Mouse (Mus musculus): ENCODE data around the gene Anxa4. TPM values are rescaled to one million over a fixed set of nuclear protein-coding genes. Genes with fewer than 3 reads are reported as not detected.

The Anxa4 gene
- total RNA-seq, 4 experiments from 2014 or later, result 77.0 to 102 (median 86.9) TPM

- no peak for DNase-seq
These were observed 7.1 kb upstream of the Anxa4 start for GRCm38 (mm10) chr6:86800467-86800866.

GRCm38 (mm10) chr6:86797455-86797854 lies 4.1 kb upstream of the Anxa4 start:
- no peak for DNase-seq

GRCm38 (mm10) chr6:86793957-86794356 lies 573 bp upstream of the Anxa4 start:
- no peak for DNase-seq

DNA sequence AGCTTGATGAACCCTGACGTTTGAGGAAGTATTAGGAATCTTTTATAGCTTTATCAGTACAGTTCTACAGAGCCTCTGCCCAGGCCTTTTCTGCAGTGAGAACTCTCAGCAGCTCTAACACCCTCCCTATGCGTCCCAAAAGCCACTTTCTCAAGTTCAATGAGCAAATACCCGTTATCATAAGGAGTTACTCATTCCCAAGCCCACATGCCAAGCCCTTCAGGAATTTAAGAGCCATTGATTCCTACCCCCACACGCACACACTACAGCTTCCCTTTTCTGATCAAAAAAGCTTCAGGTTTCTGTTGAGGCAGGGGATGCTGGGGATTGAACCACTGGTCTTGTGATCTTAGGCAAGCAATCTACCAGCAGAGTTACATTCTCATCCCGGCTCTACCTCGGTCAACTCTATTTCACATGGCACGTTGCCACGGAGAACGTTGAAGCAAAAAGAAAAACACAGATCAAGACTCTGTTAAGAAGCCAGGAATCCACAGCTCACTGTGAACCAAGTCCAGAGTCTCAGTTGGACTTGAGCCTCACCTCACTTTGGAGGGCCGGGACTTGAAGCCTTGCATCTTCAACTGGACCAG lies 2.9 kb downstream of the Anxa4 start:
- no peak for DNase-seq

- DNase-seq, result no peak
These were observed 5.1 kb downstream of the Anxa4 start for GRCm38 (mm10) chr6:86788242-86788641.

- DNase-seq, result no peak
These were observed 6.8 kb downstream of the Anxa4 start for GRCm38 (mm10) chr6:86786545-86786944.

- DNase-seq, result no peak
These were observed 8.6 kb downstream of the Anxa4 start for GRCm38 (mm10) chr6:86784739-86785138.

DNA sequence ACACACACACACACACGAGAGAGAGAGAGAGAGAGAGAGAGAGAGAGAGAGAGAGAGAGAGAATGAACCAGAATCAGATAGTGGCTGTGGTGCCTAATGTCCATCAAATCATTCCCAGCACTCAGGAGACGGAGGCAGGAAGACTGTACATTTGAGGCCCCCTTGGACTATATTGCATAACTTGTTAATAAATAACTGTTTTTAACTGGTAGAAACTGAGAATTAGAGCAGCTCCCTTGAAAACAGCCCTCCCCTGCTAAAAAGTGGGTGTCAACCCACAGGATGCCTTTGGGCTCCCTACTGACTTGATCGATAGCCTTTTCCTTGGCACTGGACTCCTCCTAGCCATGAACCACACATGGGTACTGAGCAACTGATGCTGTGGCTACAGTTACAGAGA lies 11.0 kb downstream of the Anxa4 start:
- DNase-seq, result no peak

DNA sequence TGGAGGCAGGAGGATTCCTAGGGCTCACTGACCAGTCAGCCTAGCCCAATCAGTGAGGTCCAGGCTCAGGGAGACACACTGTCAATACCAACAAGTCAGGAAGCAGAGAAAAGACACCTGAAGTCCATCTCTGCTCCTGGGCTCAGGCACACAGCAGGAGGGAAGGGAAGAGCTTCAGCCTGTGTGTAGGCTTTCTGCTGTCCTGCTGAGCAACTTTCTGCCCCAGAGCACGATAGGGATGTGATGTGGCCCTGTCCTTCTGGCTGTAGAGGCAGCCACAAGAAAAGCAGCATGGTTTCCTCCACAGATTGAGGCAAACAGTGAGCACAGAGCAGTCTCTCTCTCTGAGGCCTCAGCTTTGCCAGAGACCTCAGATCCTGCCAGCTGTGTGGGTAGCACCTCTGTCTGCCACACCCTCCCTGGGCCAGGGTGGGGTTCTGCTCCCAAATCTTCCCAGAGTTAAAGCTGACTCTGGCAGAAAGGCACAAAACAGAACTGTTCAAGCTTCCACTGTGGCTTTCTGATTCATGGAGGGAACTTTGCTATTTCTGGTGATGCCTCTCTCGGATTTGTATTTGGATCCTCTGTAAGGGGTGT lies 11.9 kb downstream of the Anxa4 start:
- DNase-seq, result no peak

DNA sequence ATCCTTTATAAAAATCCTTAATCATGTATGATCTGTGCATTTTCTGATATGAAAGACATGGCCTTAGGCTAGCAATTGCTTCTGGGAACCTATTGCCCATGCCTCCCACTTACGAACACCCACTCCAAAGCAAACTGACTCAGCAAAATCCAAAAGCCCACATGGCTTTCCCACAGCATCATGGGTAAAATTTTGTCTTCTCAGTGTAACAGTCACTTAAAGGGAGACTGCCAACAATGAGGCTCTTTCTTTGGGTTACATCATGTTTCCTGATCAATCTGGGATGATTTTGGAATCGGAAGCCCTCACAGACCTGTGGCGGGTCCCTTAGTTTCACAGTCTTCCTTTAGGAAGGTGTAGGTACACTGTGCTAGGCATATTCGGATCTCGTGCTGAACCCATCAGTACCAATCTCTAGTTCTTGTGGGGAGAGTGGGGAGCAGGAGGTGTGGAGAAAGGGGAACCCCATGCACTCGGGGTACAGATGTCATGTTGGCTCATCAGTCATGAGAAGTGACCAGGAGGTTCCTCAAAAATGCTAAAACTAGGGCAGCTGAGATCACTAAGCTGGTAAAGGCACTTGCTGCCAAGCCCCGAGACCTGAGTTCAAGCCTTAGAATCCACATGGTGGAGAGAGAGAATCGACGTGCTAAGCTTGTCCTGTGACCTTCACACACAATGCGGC lies 14.3 kb downstream of the Anxa4 start:
- DNase-seq, result no peak

DNA sequence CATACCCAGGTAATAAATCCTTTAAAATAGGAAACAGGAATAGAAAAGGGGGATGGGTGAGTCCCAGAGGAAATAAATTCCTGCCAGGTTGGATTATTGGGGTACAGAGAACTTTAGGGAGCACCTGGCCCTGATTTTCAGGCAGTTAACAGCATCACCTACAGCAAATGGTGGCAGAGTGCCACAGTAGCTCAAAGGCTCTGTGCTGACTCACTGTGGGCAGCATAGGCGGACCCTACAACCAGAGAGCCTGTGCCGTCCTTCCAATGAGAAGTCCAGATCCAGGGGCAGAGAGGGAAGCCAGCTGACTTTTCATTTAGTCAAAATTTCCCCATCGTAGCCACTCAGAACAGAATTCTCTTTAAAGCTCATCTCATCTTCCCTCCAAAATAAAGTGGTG lies 16.2 kb downstream of the Anxa4 start:
- DNase-seq, result peak; percentile 17

DNA sequence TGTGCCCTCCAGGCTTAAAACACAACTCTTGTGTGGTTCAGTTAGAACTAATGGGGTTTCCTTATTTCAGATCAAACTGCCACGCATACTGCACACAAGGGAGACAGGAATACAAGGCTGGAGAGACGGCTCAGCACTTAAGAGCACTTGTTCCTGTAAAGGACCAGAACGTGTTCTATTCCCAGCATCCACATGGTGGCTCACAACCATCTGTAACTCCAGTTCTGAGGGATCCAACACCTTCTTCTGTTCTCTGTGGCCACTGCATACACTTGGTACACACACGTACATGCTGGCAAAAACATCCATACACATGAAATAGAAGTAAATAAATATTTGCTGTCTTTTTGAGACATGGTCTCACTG lies 16.7 kb downstream of the Anxa4 start:
- no peak for DNase-seq

DNA sequence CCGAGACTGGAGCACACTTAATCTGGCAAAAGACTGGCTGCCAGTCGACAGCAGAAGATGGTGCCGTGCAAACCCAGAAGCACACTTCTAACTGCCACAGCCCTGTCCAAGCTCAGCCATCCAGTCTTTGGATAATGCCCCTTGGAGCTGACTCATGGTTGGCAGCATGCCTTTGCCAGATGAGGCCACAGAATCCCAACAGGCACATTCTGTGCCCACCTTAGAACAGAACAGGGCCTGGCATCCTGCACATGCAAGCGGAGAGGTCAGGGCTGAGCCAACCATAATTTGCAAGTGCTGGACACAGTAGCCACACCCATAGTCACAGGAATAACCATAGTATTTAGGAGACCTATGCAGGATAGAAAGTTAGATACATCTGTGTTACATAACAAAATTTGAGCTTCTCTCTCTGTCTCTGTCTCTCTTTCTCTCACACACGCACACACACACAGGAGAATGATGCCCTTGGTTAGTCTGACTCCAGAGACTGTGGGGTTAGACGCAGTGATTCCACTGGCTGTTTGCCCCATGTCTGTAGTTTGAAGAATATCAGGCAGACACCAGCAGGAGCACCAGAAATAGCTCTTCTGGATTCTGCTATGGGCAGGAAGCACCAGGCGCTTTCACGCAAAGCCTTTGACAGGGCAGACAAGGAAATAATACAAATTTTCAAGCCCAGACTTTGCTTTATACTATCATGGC lies 17.2 kb downstream of the Anxa4 start:
- DNase-seq, result peak; percentile 71

- DNase-seq, result no peak
These were observed 18.4 kb downstream of the Anxa4 start for GRCm38 (mm10) chr6:86774937-86775336.

DNA sequence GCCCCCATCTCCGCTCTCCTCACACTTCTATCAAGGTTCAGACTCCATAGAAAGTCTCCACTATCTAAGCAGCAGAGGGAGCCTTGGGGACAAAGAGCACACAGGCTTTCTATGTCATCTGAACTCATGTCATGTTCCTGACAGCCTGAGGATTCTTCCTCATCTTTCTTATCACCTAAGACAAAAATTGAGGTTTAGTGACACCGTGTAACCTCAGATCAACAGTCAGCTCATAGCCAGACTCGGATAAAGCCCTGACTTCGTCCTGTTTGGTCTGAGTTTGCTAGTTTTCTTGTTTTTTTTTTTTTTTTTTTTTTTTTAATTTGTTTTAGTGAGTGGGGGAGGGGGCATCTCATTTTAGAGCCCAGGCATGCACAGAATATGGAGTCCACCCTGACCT lies 19.6 kb downstream of the Anxa4 start:
- DNase-seq, result no peak

DNA sequence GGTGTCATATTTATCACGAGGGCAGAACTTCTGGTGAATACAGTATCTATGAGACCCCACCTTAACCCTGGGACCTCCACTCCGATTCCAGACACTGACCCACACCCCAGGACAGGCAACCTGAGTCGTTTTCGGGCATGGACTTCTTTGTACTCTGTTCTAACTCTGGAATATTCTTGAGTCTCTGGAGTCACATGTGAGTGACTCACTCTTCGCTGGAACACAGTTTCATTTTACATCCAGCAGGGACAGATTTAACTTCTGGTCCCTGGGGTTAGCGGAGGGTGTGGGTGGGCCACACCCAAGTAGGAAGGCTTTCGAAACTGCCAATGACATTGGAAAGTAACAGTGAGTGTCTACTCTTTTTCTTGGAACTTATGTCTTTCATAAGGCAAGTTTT lies 20.8 kb downstream of the Anxa4 start:
- DNase-seq, result no peak

GRCm38 (mm10) chr6:86768938-86769337 lies 24.4 kb downstream of the Anxa4 start:
- DNase-seq, result no peak

GRCm38 (mm10) chr6:86768186-86768776 lies 25.1 kb downstream of the Anxa4 start:
- no peak for DNase-seq

- no peak for DNase-seq
These were observed 25.9 kb downstream of the Anxa4 start for GRCm38 (mm10) chr6:86767465-86767864.

DNA sequence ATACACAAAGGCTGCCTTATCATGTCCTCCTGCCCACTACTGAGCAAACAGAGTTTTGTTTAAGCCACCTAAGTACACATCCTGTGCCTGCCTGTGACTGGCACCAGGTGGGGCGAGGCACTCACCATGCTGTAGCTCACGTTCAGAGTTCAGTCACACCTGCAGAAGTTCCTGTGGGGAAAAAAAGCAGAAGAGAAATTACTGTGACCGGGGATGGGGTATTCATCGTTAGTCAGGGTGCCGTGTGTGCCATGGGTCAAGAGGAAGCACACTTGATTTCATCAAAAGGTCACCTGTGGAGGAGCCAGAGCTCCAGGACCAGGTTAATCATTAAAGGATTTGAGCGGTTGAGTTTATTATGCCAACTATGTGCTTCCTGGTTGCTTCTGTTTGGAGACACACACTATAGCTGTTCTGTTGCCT lies 27.7 kb downstream of the Anxa4 start:
- no peak for DNase-seq

GRCm38 (mm10) chr6:86754105-86754863 lies 39.1 kb downstream of the Anxa4 start:
- no peak for DNase-seq

- no peak for DNase-seq
These were observed 40.4 kb downstream of the Anxa4 start for GRCm38 (mm10) chr6:86752843-86753485.

Data from adrenal gland, adult 8-10 months (tissue).